Comparison of ENCODE assay signal across 24 mouse cellular contexts in the genomic region with DNA sequence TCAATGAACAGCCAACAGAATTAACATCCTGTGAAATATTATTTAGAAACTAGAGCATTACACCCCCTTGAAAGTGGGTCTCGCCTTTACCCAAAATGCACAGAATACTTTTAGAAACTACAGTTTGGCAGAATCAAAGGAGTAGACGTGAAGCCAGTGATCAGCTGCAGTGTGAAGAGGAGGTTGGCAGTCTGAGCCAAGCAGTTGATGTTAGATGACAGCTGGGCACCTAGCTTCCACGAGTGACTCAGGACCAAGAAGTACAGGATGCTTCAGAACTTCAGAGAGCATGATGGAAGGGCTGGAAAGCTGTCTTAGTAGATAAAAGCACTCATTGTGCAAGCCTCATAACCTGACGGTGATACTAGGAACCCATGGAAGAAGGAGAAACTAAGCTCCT.
DNase-seq lines count a peak whose midpoint lies in the region; ATAC-seq lines count a peak whose summit lies in the region.
"Had no signal": no experiment of that assay in that cellular context is flagged by ENCODE, and none has a peak within 500 bp of the region (broad histone marks: within the 10 kb centered on the region; RNA-seq: fewer than 3 reads in every experiment).

No protein-coding gene starts in this region.

- ATAC-seq in frontal cortex, adult (ENCODE audit: low TSS enrichment), result peak; percentile 57; the same call in 1 of the 2 replicates
- ATAC-seq in limb, embryonic 11.5 days (ENCODE audit: insufficient number of reproducible peaks, low FRiP score, low TSS enrichment, low read depth), result no peak
- ATAC-seq: forebrain, embryonic 16.5 days; hindbrain, embryonic 16.5 days; intestine, embryonic 15.5 days; Patski had no signal

- H3K36me3 ChIP-seq in limb, embryonic 11.5 days (ENCODE audit: control insufficient read depth, insufficient read depth, low read length), result no peaks in the 10 kb centered on the region
- no peaks in the 10 kb centered on the region for H3K36me3 ChIP-seq in limb, embryonic 10.5 days
- H3K36me3 ChIP-seq: embryonic facial prominence, embryonic 10.5 days; embryonic facial prominence, embryonic 13.5 days; forebrain, embryonic 12.5 days; G1E; hindbrain, embryonic 10.5 days; hindbrain, embryonic 13.5 days; intestine, embryonic 15.5 days had no signal

- no peaks in the 10 kb centered on the region for H3K9me3 ChIP-seq in limb, embryonic 11.5 days (ENCODE audit: control insufficient read depth, low read length)
- no peaks in the 10 kb centered on the region for H3K9me3 ChIP-seq in limb, embryonic 10.5 days (replicated peaks)
- H3K9me3 ChIP-seq: embryonic facial prominence, embryonic 10.5 days; embryonic facial prominence, embryonic 13.5 days; forebrain, embryonic 12.5 days; hindbrain, embryonic 10.5 days; hindbrain, embryonic 13.5 days; intestine, embryonic 15.5 days had no signal

- no peaks in the 10 kb centered on the region for H3K27me3 ChIP-seq in limb, embryonic 11.5 days (ENCODE audit: control insufficient read depth, insufficient read depth, low read length)
- H3K27me3 ChIP-seq in limb, embryonic 10.5 days (ENCODE audit: low read depth, poor library complexity, severe bottlenecking), result no peaks in the 10 kb centered on the region
- H3K27me3 ChIP-seq: CH12.LX; embryonic facial prominence, embryonic 13.5 days; forebrain, embryonic 12.5 days; hindbrain, embryonic 13.5 days; intestine, embryonic 15.5 days; Patski had no signal

- H3K27ac ChIP-seq in limb, embryonic 11.5 days (replicated peaks; ENCODE audit: low read depth, low read length), result no peak overlapping the region
- no peak overlapping the region for H3K27ac ChIP-seq in limb, embryonic 10.5 days
- H3K27ac ChIP-seq: embryonic facial prominence, embryonic 10.5 days; embryonic facial prominence, embryonic 13.5 days; forebrain, embryonic 12.5 days; hindbrain, embryonic 10.5 days; hindbrain, embryonic 13.5 days; intestine, embryonic 15.5 days had no signal

- H3K4me2 ChIP-seq in limb, embryonic 11.5 days (ENCODE audit: low read depth, severe bottlenecking), result no peak overlapping the region
- H3K4me2 ChIP-seq: embryonic facial prominence, embryonic 13.5 days; forebrain, embryonic 12.5 days; heart, embryonic 11.5 days; hindbrain, embryonic 13.5 days; intestine, embryonic 15.5 days had no signal

- no peak for DNase-seq in frontal cortex, postnatal 14 days (ENCODE audit: low spot score in 2 of 2)
- DNase-seq in limb, embryonic 11.5 days (ENCODE audit: low spot score), result peak; percentile 7
- DNase-seq in limb, embryonic 10.5 days (ENCODE audit: low spot score), result no peak
- DNase-seq in skeletal muscle tissue, adult 2 months (ENCODE audit: low read depth, low spot score), result peak; percentile 30
- no peak for DNase-seq in layer of hippocampus, postnatal 14 days (ENCODE audit: low spot score in 2 of 2)
- DNase-seq: adrenal gland, postnatal 36 days; cerebellum, adult 11 months; cerebellum, adult 9-11 months; embryo, embryonic 11 days; heart, postnatal 36 days had no signal

- no peak overlapping the region for H3K9ac ChIP-seq in limb, embryonic 11.5 days (ENCODE audit: low read length)
- H3K9ac ChIP-seq: embryonic facial prominence, embryonic 13.5 days; forebrain, embryonic 12.5 days; hindbrain, embryonic 13.5 days; intestine, embryonic 15.5 days had no signal

- H3K4me3 ChIP-seq in limb, embryonic 11.5 days (ENCODE audit: low read depth, low read length), result no peak overlapping the region
- no peak overlapping the region for H3K4me3 ChIP-seq in limb, embryonic 10.5 days
- H3K4me3 ChIP-seq: embryonic facial prominence, embryonic 10.5 days; embryonic facial prominence, embryonic 13.5 days; erythroblast, embryonic 14.5 days; forebrain, embryonic 12.5 days; hindbrain, embryonic 10.5 days; hindbrain, embryonic 13.5 days; intestine, embryonic 15.5 days had no signal

- 77% methylated on average over 4 of the region's 4 CpGs for WGBS in limb, embryonic 11.5 days
- WGBS in limb, embryonic 10.5 days, result 76% methylated on average over 4 of the region's 4 CpGs

- H3K4me1 ChIP-seq in limb, embryonic 11.5 days (ENCODE audit: control insufficient read depth, insufficient read depth, low read length), result no peaks in the 10 kb centered on the region
- H3K4me1 ChIP-seq in limb, embryonic 10.5 days, result no peaks in the 10 kb centered on the region
- H3K4me1 ChIP-seq: embryonic facial prominence, embryonic 10.5 days; embryonic facial prominence, embryonic 13.5 days; forebrain, embryonic 12.5 days; hindbrain, embryonic 10.5 days; hindbrain, embryonic 13.5 days; intestine, embryonic 15.5 days had no signal

Comparison
In these comparisons a context has a peak if more than half of its experiments do, and no peak if none do; other contexts are left out.
1. DNase-seq: peak in limb, embryonic 11.5 days (single experiment) and skeletal muscle tissue, adult 2 months (single experiment); none in frontal cortex, postnatal 14 days (0 of 2), limb, embryonic 10.5 days (single experiment) and layer of hippocampus, postnatal 14 days (0 of 2).